Mouse (Mus musculus): ENCODE data around the gene Mbl1.

The Mbl1 gene

GRCm38 (mm10) chr14:41198037-41198730, 46.9 kb downstream of the Mbl1 start:
- no peak for DNase-seq (ENCODE audit: low spot score)
